Mouse (Mus musculus) T-helper 17 cell (primary cell): Measurements from ENCODE around the gene Phf19.

Source experiments
- in situ Hi-C, 2 experiments: fragments of 300-600 bp; cut with MboI, MseI; formaldehyde crosslinking; loops; 1 replicate in 1 of 2; 2 replicates in 1 of 2; pipeline ENCODE4 v1.15.1; 2025; ENCODE audit warnings: high pct_unique_total_duplicates in 2 of 2

The Phf19 gene

GRCm38 (mm10) chr2:34913218-34914068, at the start of gene Phf19:
Gene Phf19 (minus strand): TSS chr2:34914026.
- in situ Hi-C loops = loop anchor here (5.0 kb wide), 1 partner anchor 44 kb away; no protein-coding TSS in a partner anchor

GRCm38 (mm10) chr2:34963371-34963956, 49.6 kb upstream of the Phf19 start:
- in situ Hi-C loops = loop anchor here in 1 of 2 experiments (10.0 kb wide), 1 partner anchor 1999 kb away; the partner anchor contains the start of genes Lrsam1 and Rpl12

- in situ Hi-C loops = loop anchor here in 1 of 2 experiments (10.0 kb wide), 1 partner anchor 1998 kb away; the partner anchor contains the start of genes Lrsam1 and Rpl12
Measured at GRCm38 (mm10) chr2:34962893-34963292, 49.1 kb upstream of the Phf19 start.

- in situ Hi-C loops = loop anchor here in 1 of 2 experiments (10.0 kb wide), 1 partner anchor 1997 kb away; the partner anchor contains the start of genes Lrsam1 and Rpl12
Measured at GRCm38 (mm10) chr2:34962211-34962610, 48.4 kb upstream of the Phf19 start.

- in situ Hi-C loops = loop anchor here in 1 of 2 experiments (10.0 kb wide), 1 partner anchor 1997 kb away; the partner anchor contains the start of genes Lrsam1 and Rpl12
Measured at GRCm38 (mm10) chr2:34961481-34962036, 47.7 kb upstream of the Phf19 start, which contains the start of gene Traf1. Gene Traf1 (minus strand): TSS chr2:34961772.

- in situ Hi-C loops = loop anchor here in 1 of 2 experiments (10.0 kb wide), 1 partner anchor 1996 kb away; the partner anchor contains the start of genes Lrsam1 and Rpl12
Measured at GRCm38 (mm10) chr2:34960966-34961365, 47.1 kb upstream of the Phf19 start.

GRCm38 (mm10) chr2:34960466-34960865, 46.6 kb upstream of the Phf19 start:
- in situ Hi-C loops = loop anchor here in 1 of 2 experiments (10.0 kb wide), 1 partner anchor 1996 kb away; the partner anchor contains the start of genes Lrsam1 and Rpl12

GRCm38 (mm10) chr2:34958582-34958981, 44.8 kb upstream of the Phf19 start:
- in situ Hi-C loops = loop anchor here (5.0 kb wide), 1 partner anchor 46 kb away; the partner anchor contains the start of gene Phf19 (in 2 of the 2)

- in situ Hi-C loops = loop anchor here (5.0 kb wide), 1 partner anchor 46 kb away; the partner anchor contains the start of gene Phf19 (in 2 of the 2)
Measured at GRCm38 (mm10) chr2:34958036-34958435, 44.2 kb upstream of the Phf19 start.

- in situ Hi-C loops = loop anchor here (5.0 kb wide), 1 partner anchor 45 kb away; the partner anchor contains the start of gene Phf19 (in 2 of the 2)
Measured at GRCm38 (mm10) chr2:34957405-34957804, 43.6 kb upstream of the Phf19 start.

- in situ Hi-C loops = loop anchor here (5.0 kb wide), 1 partner anchor 45 kb away; the partner anchor contains the start of gene Phf19 (in 2 of the 2)
Measured at GRCm38 (mm10) chr2:34956941-34957340, 43.1 kb upstream of the Phf19 start.

- in situ Hi-C loops = no loop called here
Measured at GRCm38 (mm10) chr2:34954344-34954743, 40.5 kb upstream of the Phf19 start.

- in situ Hi-C loops = no loop called here
Measured at GRCm38 (mm10) chr2:34953547-34954116, 39.8 kb upstream of the Phf19 start.

- in situ Hi-C loops = no loop called here
Measured at GRCm38 (mm10) chr2:34953018-34953417, 39.2 kb upstream of the Phf19 start.

- in situ Hi-C loops = no loop called here
Measured at GRCm38 (mm10) chr2:34951469-34951868, 37.6 kb upstream of the Phf19 start.

- in situ Hi-C loops = no loop called here
Measured at GRCm38 (mm10) chr2:34948622-34949021, 34.8 kb upstream of the Phf19 start.

GRCm38 (mm10) chr2:34946046-34946445, 32.2 kb upstream of the Phf19 start:
- in situ Hi-C loops = no loop called here

GRCm38 (mm10) chr2:34945580-34945979, 31.8 kb upstream of the Phf19 start:
- in situ Hi-C loops = no loop called here

GRCm38 (mm10) chr2:34944761-34945160, 30.9 kb upstream of the Phf19 start:
- in situ Hi-C loops = no loop called here

GRCm38 (mm10) chr2:34943556-34944120, 29.8 kb upstream of the Phf19 start:
- in situ Hi-C loops = no loop called here
